Mouse (Mus musculus) heart, embryonic 12.5 days (tissue): ENCODE results near the gene Eppin. TPM values are rescaled to one million over a fixed set of nuclear protein-coding genes. Genes with fewer than 3 reads are reported as not detected.

Experiments
- ATAC-seq: fragments of 200-750 bp; cut with Nextera tagmentation; 2 replicates; pipeline ENCODE4 v1.8.0; 2017; ENCODE audit warnings: moderate TSS enrichment, moderate library complexity; ENCODE audit not compliant: insufficient number of reproducible peaks, low FRiP score
- H3K27ac ChIP-seq: fragments of 300-500 bp; sonication (generic); 2 replicates; pipeline ENCODE4 v1.5.1; 2016; ENCODE audit warnings: mild to moderate bottlenecking, moderate library complexity; ENCODE audit not compliant: poor library complexity, severe bottlenecking
- H3K27me3 ChIP-seq: fragments of 300-500 bp; sonication (generic); replicated peaks from 2 replicates; pipeline ENCODE4 v1.6.1; 2016; ENCODE audit warnings: mild to moderate bottlenecking, moderate library complexity
- H3K36me3 ChIP-seq: fragments of 300-500 bp; sonication (generic); 2 replicates; pipeline ENCODE4 v1.6.1; 2016; ENCODE audit warnings: mild to moderate bottlenecking, moderate library complexity
- H3K4me1 ChIP-seq: fragments of 300-500 bp; sonication (generic); replicated peaks from 2 replicates; pipeline ENCODE4 v1.6.1; 2016; ENCODE audit warnings: mild to moderate bottlenecking
- H3K4me2 ChIP-seq: fragments of 300-500 bp; sonication (generic); 2 replicates; pipeline ENCODE4 v1.6.1; 2016; ENCODE audit warnings: mild to moderate bottlenecking, moderate library complexity
- H3K4me3 ChIP-seq: fragments of 300-500 bp; sonication (generic); 2 replicates; pipeline ENCODE4 v1.5.1; 2016; ENCODE audit warnings: mild to moderate bottlenecking
- H3K9ac ChIP-seq: fragments of 300-500 bp; sonication (generic); 2 replicates; pipeline ENCODE4 v1.6.1; 2016; ENCODE audit warnings: mild to moderate bottlenecking, moderate library complexity
- H3K9me3 ChIP-seq: fragments of 300-500 bp; sonication (generic); replicated peaks from 2 replicates; pipeline ENCODE4 v1.6.1; 2016; ENCODE audit warnings: mild to moderate bottlenecking, moderate library complexity
- WGBS: fragments of 180-500 bp; shearing (Covaris S2); methylation state at CpG from one replicate; pipeline ENCODE4 v1.1.7; 2016; 5-methylcytosine and 5-hydroxymethylcytosine counted together
- polyA plus RNA-seq: library from polyadenylated mRNA; unstranded; fragments of >200 nt; fragmentation: Nextera tagmentation; extraction: Ambion mirVana; gene quantifications from 2 replicates; pipeline ENCODE4 v1.2.1, GENCODE M21; 2016

The Eppin gene
- polyA plus RNA-seq, 1 experiment from 2014 or later, result not detected

DNA sequence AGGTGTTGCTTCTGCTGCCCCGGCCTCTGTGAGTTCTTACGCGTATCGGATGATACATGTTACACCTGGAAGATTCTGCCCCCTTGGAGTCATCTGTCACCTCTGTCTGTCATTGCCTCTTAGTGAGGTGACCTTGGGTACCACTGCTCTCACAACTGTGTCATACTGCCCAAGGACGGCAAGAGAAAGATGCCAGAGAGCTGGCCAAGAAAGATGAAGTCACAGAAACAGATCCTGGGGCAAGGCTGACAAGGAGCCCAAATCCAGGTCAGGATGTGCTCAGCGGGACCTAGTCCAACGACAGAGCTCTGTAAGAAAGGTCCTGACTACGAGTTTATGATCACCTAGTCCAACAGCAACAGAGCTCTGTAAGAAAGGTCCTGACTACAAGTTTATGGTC lies 33.3 kb downstream of the Eppin start:
- Histone ChIP-seq H3K4me3 (no peak overlapping the region), H3K9ac (no peak overlapping the region), H3K4me2 (no peak overlapping the region), H3K27me3 (peaks cover 37% of the 10 kb centered on the region), H3K27ac (no peak overlapping the region), H3K36me3 (no peaks in the 10 kb centered on the region), H3K4me1 (peaks cover 18% of the 10 kb centered on the region), H3K9me3 (no peaks in the 10 kb centered on the region)
- 78% methylated on average over 8 of the region's 8 CpGs for WGBS
- no peak for ATAC-seq

DNA sequence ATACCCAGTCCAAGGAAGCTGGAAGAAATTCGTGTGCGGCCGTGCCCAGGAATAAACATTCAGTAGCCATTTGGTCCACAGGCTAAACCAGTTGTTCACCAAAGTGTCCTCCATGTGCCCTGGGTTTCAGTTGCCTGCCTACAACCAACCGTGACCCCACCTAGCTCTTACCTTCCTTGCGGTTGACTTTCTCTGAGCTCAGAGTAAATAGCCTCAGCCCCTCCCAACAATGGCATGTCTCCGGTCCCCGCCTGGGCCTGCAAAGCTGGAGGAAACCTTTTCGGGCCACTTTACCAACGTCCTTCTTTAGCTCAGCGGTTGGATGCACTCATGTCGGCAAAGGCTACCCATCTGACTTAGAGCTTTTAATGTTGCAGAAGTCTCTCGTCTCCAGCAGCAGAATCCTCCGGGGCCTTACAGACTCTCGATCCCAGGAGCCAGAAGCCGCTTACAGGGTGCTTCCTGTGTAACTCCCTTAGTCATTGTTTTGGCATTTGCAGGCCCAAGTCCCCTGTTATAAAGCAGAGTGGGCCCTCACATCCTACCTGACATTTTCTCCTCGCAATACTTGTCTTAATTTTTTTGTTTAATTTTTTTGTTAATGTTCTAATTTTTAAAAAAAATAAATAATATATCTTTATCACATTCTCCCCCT lies 34.3 kb downstream of the Eppin start:
- Histone ChIP-seq H3K9me3 (no peaks in the 10 kb centered on the region), H3K4me2 (no peak overlapping the region), H3K27me3 (peaks cover 27% of the 10 kb centered on the region), H3K9ac (no peak overlapping the region), H3K36me3 (no peaks in the 10 kb centered on the region), H3K4me3 (no peak overlapping the region), H3K4me1 (peaks cover 18% of the 10 kb centered on the region), H3K27ac (no peak overlapping the region)
- 30% methylated on average over 16 of the region's 16 CpGs for WGBS
- no peak for ATAC-seq

- 81% methylated on average over 8 of the region's 8 CpGs for WGBS
- H3K27ac ChIP-seq, result no peak overlapping the region
These were observed 35.0 kb downstream of the Eppin start for GRCm38 (mm10) chr2:164558426-164558825.

DNA sequence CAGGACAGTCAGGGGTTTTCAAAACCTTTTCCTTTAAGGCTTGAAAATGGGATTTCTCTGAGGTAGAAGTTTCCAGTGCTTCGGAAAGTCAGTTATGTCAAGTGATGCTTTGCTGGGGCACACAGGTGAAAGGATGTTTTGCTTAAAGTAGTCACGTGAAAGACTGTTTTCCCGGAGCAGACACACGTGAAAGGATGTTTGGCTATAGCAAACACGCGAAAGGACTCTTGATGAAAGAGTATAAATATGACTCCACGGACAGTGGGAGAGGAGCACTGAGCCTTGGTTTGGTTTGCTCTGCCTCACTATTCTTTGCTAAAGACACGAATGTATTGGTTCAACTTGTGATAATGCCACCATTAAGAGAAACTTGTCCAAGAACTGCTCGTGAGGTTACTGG lies 41.9 kb downstream of the Eppin start:
- H3K9ac ChIP-seq, result no peak overlapping the region
- H3K27me3 ChIP-seq, result peaks cover 10% of the 10 kb centered on the region; the same call in 1 of the 2 replicates
- WGBS, result 81% methylated on average over 9 of the region's 9 CpGs
- H3K4me2 ChIP-seq, result no peak overlapping the region
- H3K36me3 ChIP-seq, result no peaks in the 10 kb centered on the region
- H3K27ac ChIP-seq, result no peak overlapping the region
- no peak for ATAC-seq
- H3K4me1 ChIP-seq, result no peaks in the 10 kb centered on the region
- H3K4me3 ChIP-seq, result no peak overlapping the region
- no peaks in the 10 kb centered on the region for H3K9me3 ChIP-seq

More at GRCm38 (mm10) chr2:164558426-164558825, 35.0 kb downstream of the Eppin start:
- Histone ChIP-seq H3K9ac (no peak overlapping the region), H3K4me3 (no peak overlapping the region), H3K27me3 (peaks cover 26% of the 10 kb centered on the region), H3K36me3 (no peaks in the 10 kb centered on the region), H3K4me1 (peaks cover 15% of the 10 kb centered on the region), H3K4me2 (no peak overlapping the region), H3K9me3 (no peaks in the 10 kb centered on the region)
- no peak for ATAC-seq

DNA sequence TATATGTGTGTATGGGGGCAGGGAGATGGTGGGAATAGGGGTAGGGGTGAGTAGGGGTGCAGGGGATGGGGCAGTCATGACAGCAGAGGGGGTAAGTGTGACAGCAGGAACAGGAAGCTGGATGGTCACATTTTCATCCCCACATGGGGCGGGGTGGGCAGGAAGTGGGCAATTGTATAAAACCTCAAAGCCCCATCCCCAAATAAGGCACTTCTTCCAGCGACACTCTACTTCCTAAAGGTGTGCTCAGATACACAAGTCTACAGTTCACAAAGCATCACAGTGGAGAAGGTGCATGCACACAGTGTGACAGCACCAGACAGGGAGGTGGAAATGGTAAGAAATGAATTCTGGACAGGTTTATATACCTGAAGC lies 42.5 kb downstream of the Eppin start:
- H3K9ac ChIP-seq, result no peak overlapping the region
- H3K4me3 ChIP-seq, result no peak overlapping the region
- 68% methylated on average over 2 of the region's 2 CpGs for WGBS

DNA sequence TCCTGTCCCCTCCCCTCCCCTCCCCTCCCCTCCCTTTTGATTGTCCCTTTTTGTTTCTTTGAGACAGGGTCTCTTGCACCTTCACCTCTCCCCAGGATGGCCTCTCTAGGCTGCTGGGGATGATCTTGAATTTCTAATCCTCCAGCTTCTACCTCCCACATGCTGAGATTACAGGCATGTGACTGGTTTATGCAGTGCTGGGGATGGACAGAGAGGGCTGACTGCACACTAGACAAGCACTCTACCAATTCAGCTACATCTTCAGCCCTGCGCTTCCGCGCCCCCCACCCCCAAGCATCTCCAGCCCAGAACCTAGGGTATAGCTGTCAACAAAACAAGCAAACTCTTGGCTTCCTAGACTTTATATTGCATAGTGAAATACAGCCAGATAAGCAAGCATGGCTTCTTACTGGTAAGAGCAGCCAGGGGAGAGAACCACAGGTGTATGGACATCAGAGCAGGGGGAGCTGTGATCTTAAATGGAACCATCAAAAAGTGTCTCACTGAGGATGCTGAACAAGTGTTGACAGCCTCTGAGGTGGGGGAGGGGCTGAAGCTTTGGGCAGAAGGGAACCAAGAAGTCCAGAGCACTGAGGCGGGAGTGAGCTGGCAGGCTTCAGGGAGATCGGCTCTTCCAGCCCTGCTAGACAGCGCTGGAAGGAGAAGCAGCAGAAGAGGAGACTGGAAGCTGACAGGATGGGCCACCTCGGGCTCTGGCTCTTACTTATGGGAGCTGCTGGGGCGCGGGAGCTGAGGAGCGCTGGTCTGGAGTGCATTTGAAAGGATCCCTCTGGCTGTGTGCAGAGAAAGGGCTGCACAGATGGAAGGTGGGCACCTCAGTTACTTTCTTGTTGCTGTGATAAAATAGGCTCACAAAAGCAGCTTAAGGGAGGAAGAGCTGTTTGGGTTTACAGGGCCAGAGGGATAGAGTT lies 43.2 kb downstream of the Eppin start:
- H3K9me3 ChIP-seq, result no peaks in the 10 kb centered on the region
- no peak overlapping the region for H3K4me3 ChIP-seq
- WGBS, result 22% methylated on average over 10 of the region's 10 CpGs
- H3K4me1 ChIP-seq, result no peaks in the 10 kb centered on the region
- H3K9ac ChIP-seq, result no peak overlapping the region
- H3K27me3 ChIP-seq, result peaks cover 10% of the 10 kb centered on the region; the same call in 1 of the 2 replicates
- no peak overlapping the region for H3K4me2 ChIP-seq
- no peak for ATAC-seq
- no peaks in the 10 kb centered on the region for H3K36me3 ChIP-seq
- no peak overlapping the region for H3K27ac ChIP-seq

More for the DNA sequence above, 42.5 kb downstream of the Eppin start:
- no peaks in the 10 kb centered on the region for H3K36me3 ChIP-seq
- H3K27ac ChIP-seq, result no peak overlapping the region
- no peak overlapping the region for H3K4me2 ChIP-seq
- H3K27me3 ChIP-seq, result peaks cover 10% of the 10 kb centered on the region; the same call in 1 of the 2 replicates
- ATAC-seq, result no peak
- H3K9me3 ChIP-seq, result no peaks in the 10 kb centered on the region
- no peaks in the 10 kb centered on the region for H3K4me1 ChIP-seq

- Histone ChIP-seq H3K9me3 (no peaks in the 10 kb centered on the region), H3K4me1 (no peaks in the 10 kb centered on the region), H3K27ac (no peak overlapping the region), H3K4me2 (no peak overlapping the region), H3K36me3 (no peaks in the 10 kb centered on the region), H3K27me3 (peaks cover 15% of the 10 kb centered on the region; the same call in 1 of the 2 replicates), H3K9ac (no peak overlapping the region), H3K4me3 (no peak overlapping the region)
- no peak for ATAC-seq
- 37% methylated on average over 4 of the region's 4 CpGs for WGBS
These were observed 44.1 kb downstream of the Eppin start for GRCm38 (mm10) chr2:164549338-164549737.

GRCm38 (mm10) chr2:164544454-164545097 lies 48.8 kb downstream of the Eppin start:
- Histone ChIP-seq H3K4me1 (no peaks in the 10 kb centered on the region), H3K27ac (no peak overlapping the region), H3K4me3 (no peak overlapping the region), H3K27me3 (0 out of 2 replicates have a peak, but pooled peaks cover 12% of the 10 kb centered on the region), H3K9ac (no peak overlapping the region), H3K4me2 (no peak overlapping the region), H3K36me3 (no peaks in the 10 kb centered on the region), H3K9me3 (0 out of 2 replicates have a peak, but pooled peaks cover 4% of the 10 kb centered on the region)
- WGBS, result 40% methylated on average over 5 of the region's 5 CpGs
- ATAC-seq, result no peak

DNA sequence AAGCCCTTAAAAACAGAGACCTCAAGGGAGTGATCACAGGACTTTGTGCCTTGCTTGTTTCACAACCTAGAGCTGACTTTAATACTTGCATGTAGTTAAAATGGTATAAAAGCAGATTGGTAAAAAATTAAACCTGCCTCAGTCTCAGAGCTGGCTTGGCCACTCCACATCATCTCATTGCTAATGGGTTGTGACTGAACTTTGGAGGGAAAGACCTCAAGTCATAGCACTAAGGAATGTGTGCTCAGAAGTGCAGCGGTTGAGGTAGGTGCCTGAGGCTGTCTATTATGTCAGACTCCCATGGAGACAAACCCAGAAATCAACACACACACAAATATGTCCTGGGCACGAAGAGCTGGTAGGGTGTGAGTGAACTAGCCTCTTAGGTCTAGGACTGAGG lies 49.6 kb downstream of the Eppin start:
- Histone ChIP-seq H3K9me3 (0 out of 2 replicates have a peak, but pooled peaks cover 4% of the 10 kb centered on the region), H3K9ac (no peak overlapping the region), H3K27me3 (peaks cover 12% of the 10 kb centered on the region; the same call in 1 of the 2 replicates), H3K4me3 (no peak overlapping the region), H3K4me2 (no peak overlapping the region), H3K27ac (no peak overlapping the region), H3K36me3 (no peaks in the 10 kb centered on the region), H3K4me1 (no peaks in the 10 kb centered on the region)
- ATAC-seq, result no peak
- 62% methylated on average over 2 of the region's 2 CpGs for WGBS

DNA sequence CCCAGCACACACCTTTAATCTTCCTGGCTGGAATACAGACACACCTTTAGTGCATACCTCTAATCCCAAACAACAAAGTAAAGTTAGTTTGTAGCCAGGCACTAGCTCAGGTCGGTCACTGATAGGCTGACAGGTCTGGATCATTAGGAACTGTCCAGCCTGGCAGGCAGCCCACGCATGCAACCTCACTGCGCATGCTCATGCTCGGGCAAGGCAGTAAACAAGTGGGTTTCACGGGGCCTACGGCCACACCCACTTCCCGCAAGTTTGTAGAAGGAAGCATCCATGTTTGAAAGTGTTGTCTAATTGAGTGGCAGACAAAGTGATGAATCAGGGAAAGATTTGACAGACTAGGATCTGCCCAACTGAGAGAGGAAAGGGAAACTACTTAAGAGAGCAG lies 50.8 kb downstream of the Eppin start:
- H3K4me2 ChIP-seq, result no peak overlapping the region
- 0 out of 2 replicates have a peak, but pooled peaks cover 4% of the 10 kb centered on the region for H3K9me3 ChIP-seq
- H3K27me3 ChIP-seq, result peaks cover 12% of the 10 kb centered on the region; the same call in 1 of the 2 replicates
- 80% methylated on average over 7 of the region's 7 CpGs for WGBS
- no peak overlapping the region for H3K4me3 ChIP-seq
- H3K27ac ChIP-seq, result no peak overlapping the region
- H3K9ac ChIP-seq, result no peak overlapping the region
- H3K4me1 ChIP-seq, result no peaks in the 10 kb centered on the region
- no peak for ATAC-seq
- H3K36me3 ChIP-seq, result no peaks in the 10 kb centered on the region

GRCm38 (mm10) chr2:164542132-164542531 lies 51.3 kb downstream of the Eppin start:
- Histone ChIP-seq H3K27me3 (peaks cover 9% of the 10 kb centered on the region; the same call in 1 of the 2 replicates), H3K27ac (no peak overlapping the region), H3K9ac (no peak overlapping the region), H3K4me2 (no peak overlapping the region), H3K36me3 (no peaks in the 10 kb centered on the region), H3K9me3 (0 out of 2 replicates have a peak, but pooled peaks cover 4% of the 10 kb centered on the region), H3K4me3 (no peak overlapping the region), H3K4me1 (no peaks in the 10 kb centered on the region)
- WGBS, result 66% methylated on average over 5 of the region's 5 CpGs
- ATAC-seq, result no peak
